Mouse (Mus musculus) cerebellum, adult (tissue): ENCODE measurements around the gene Ryk.

Source experiments
- ATAC-seq: cut with Nextera tagmentation; 2 replicates; pipeline ENCODE4 v1.9.2; 2017; ENCODE audit warnings: mild to moderate bottlenecking, moderate library complexity, mixed read lengths; ENCODE audit not compliant: insufficient number of reproducible peaks, low FRiP score, low TSS enrichment

The Ryk gene

GRCm38 (mm10) chr9:102942221-102942620 lies 107.5 kb downstream of the Ryk start:
- no peak for ATAC-seq

DNA sequence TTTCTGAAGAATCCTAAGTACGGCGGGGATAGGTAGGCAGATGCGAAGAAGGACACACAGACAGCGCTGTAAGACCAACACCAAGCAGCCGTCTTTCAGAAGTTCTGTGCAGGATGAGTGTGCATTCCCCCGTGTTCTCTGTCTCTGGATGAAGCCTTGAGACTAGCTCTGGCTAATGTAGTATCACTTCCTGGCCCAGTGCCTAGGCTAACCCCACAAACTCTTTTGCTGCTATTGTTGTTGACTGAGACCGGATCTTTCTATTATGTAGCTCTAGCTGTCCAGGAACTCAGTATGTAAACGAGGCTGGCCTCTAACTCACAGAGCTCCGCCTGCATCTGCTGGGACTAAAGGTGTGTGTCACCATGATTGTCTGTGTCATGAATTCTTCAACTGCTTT lies 110.2 kb downstream of the Ryk start:
- no peak for ATAC-seq

DNA sequence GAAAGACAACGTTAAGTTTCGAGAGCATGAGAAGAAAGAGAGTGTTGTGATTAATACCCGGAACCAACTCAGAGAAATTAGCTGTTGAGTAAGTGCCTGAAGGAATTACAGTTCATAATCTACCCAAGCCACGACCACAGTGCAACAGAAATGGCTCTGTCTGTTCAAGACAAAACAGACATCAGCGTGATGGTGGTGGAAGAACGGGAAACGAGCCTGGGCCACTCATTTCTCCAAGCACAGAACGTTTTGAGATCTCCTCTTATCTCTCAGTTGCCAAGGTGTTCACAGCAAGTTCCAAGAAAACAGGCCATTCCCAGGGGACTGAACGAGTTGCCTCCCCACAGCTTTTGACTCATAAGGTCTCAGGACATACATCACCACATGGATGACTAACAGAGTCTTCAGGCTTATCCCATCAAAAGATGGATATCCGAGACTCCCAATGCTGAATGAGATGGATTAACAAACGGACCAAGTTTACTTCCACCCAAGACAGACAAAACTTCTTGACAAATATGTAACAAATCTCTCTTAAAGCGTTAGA lies 111.8 kb downstream of the Ryk start:
- no peak for ATAC-seq

GRCm38 (mm10) chr9:102948706-102949105 lies 114.0 kb downstream of the Ryk start:
- ATAC-seq = no peak

GRCm38 (mm10) chr9:102951091-102951994 lies 116.6 kb downstream of the Ryk start:
- ATAC-seq = no peak

DNA sequence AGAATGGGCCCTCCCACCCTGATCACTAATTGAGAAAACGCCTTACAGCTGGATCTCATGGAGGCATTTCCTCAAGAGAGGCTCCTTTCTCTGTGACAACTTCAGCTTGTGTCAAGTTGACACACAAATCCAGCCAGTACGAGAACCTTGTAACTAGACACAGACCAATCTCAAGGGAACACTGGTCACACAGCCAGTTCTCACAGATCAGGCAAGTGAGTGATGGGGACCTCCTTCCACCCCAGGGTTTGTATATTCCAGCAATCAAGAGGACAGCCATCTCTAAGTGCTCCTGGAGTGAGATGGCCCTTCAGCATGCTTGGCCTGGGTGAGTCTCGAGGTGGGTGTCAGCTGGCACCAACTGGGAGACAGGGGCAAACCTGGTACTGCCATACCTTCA lies 121.1 kb downstream of the Ryk start:
- no peak for ATAC-seq
